Mouse (Mus musculus) heart, embryonic 13.5 days (tissue): ENCODE data around the gene Mns1. TPM values are rescaled to one million over a fixed set of nuclear protein-coding genes. Genes with fewer than 3 reads are reported as not detected.
A peak's percentile ranks its signal among the peaks of the same experiment; 100 is the strongest.
"Not testable (repeated sequence)": the region's sequence is repeated elsewhere in the genome, so short reads cannot be mapped to it uniquely, and the experiment has no call there.

Experiments used
- ATAC-seq: fragments of 200-750 bp; cut with Nextera tagmentation; 2 replicates; pipeline ENCODE4 v1.8.0; 2017; ENCODE audit warnings: moderate TSS enrichment; ENCODE audit not compliant: insufficient number of reproducible peaks, low FRiP score, low TSS enrichment; ENCODE audit errors: extremely low read depth
- H3K27ac ChIP-seq: fragments of 300-500 bp; sonication (generic); replicated peaks from 2 replicates; pipeline ENCODE4 v1.5.1; 2015; ENCODE audit warnings: moderate library complexity, mild to moderate bottlenecking, inconsistent platforms
- H3K27me3 ChIP-seq: fragments of 300-500 bp; sonication (generic); replicated peaks from 2 replicates; pipeline ENCODE4 v1.6.1; 2015; ENCODE audit warnings: mild to moderate bottlenecking, inconsistent platforms
- H3K36me3 ChIP-seq: fragments of 300-500 bp; sonication (generic); 2 replicates; pipeline ENCODE4 v1.6.1; 2015; ENCODE audit warnings: mild to moderate bottlenecking, inconsistent platforms
- H3K4me1 ChIP-seq: fragments of 300-500 bp; sonication (generic); 2 replicates; pipeline ENCODE4 v1.6.1; 2015; ENCODE audit warnings: inconsistent platforms
- H3K4me2 ChIP-seq: fragments of 300-500 bp; sonication (generic); 2 replicates; pipeline ENCODE4 v1.6.1; 2015; ENCODE audit warnings: inconsistent platforms, mild to moderate bottlenecking, moderate library complexity
- H3K4me3 ChIP-seq: fragments of 300-500 bp; sonication (generic); 2 replicates; pipeline ENCODE4 v1.5.1; 2015; ENCODE audit warnings: moderate library complexity, mild to moderate bottlenecking, inconsistent platforms
- H3K9ac ChIP-seq: fragments of 300-500 bp; sonication (generic); 2 replicates; pipeline ENCODE4 v1.6.1; 2015; ENCODE audit warnings: inconsistent platforms, mild to moderate bottlenecking, moderate library complexity
- H3K9me3 ChIP-seq: fragments of 300-500 bp; sonication (generic); 2 replicates; pipeline ENCODE4 v1.6.1; 2016; ENCODE audit warnings: inconsistent platforms
- WGBS: fragments of 180-500 bp; shearing (Covaris S2); methylation state at CpG from one replicate; pipeline ENCODE4 v1.1.7; 2015; ENCODE audit warnings: mixed read lengths; 5-methylcytosine and 5-hydroxymethylcytosine counted together
- polyA plus RNA-seq: library from polyadenylated mRNA; unstranded; fragments of >200 nt; fragmentation: Nextera tagmentation; extraction: Ambion mirVana; gene quantifications from 2 replicates; pipeline ENCODE4 v1.2.1, GENCODE M21; 2015

Gene Mns1
- polyA plus RNA-seq = 16.4 and 16.8 TPM in 2 replicates

DNA sequence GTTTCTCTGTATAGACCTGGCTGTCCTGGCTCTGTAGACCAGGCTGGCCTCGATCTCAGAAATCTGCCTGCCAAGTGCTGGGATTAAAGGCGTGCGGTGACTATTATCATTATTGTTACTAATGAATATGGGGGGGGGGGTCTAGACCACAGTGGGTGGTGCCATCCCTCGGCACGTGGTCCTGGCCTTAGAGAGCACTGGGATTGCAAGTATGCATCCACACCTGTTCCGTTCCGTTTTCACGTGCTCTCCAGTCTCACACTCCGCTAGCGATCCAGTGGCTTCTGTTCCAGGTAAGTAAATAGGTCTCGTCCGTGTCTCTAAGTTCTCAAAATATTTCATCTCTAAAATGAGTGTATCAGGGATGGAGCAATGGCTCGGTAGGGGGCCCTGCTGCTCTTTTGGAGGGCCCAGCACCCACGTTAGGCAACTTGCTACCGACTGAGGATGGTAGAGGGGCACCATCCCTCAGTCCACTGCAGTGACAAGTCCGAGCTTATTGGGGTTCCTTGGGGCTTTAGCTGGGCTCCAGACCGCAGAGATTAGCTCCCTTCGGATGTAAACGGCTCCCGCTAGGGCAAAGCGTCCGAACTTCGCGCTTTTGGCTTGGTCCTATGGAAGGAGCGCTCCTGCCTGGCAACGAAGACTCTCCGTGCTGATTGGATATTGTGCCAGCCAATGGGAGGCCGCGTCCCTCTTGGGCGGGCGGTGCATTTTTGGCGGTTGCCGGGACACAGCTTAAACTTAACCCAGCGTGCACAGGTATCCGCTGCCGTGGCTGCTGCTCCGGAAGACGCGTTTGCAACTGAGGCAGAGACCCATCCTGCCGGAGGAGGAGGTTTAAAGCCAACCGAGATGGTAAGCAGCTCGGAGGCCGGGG, at the start of gene Mns1:
Mns1 (plus strand) TSS at position 190 of the 880 bp plus-strand sequence.
- ATAC-seq = peak; percentile 90
- peak within 1 kb of the TSS; percentile 94 for H3K4me2 ChIP-seq
- H3K9ac ChIP-seq = peak within 1 kb of the TSS; percentile 86
- no peaks in the 10 kb centered on the region for H3K9me3 ChIP-seq
- 0 out of 2 replicates have a peak within 1 kb of the TSS, but pooled peaks have one; percentile 54 for H3K27ac ChIP-seq
- 3% methylated on average over 43 of the region's 43 CpGs for WGBS
- no peaks in the 10 kb centered on the region for H3K36me3 ChIP-seq
- H3K4me1 ChIP-seq = peaks cover 26% of the 10 kb centered on the region
- H3K27me3 ChIP-seq = no peaks in the 10 kb centered on the region
- peak within 1 kb of the TSS; percentile 70 for H3K4me3 ChIP-seq

DNA sequence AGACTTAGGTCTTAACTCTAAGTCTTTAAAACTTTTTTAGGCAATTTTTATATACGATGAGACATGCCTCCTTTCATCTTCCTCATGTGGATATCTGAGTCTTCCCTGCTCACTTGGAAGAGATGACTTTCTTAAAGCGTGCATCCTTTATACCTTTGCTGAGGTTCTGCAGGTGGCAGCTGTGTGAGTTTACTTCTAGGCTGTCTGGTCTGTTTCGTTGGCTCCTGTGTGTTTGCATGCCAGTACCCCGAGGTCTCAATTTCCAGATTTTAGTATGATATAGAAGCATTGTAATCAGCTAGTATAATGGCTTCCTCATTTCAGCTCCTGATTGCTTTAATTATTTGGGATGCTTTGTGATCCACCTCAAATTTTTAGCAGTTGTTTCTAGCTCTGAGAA, 48.9 kb upstream of the Mns1 start:
- no peak overlapping the region for H3K9ac ChIP-seq
- ATAC-seq = no peak
- WGBS = 74% methylated on average over 4 of the region's 4 CpGs
- no peaks in the 10 kb centered on the region for H3K27me3 ChIP-seq
- no peak overlapping the region for H3K27ac ChIP-seq
- H3K4me2 ChIP-seq = no peak overlapping the region
- H3K36me3 ChIP-seq = no peaks in the 10 kb centered on the region
- no peak overlapping the region for H3K4me3 ChIP-seq
- peaks cover 4% of the 10 kb centered on the region; the same call in 1 of the 2 replicates for H3K4me1 ChIP-seq
- no peaks in the 10 kb centered on the region for H3K9me3 ChIP-seq

DNA sequence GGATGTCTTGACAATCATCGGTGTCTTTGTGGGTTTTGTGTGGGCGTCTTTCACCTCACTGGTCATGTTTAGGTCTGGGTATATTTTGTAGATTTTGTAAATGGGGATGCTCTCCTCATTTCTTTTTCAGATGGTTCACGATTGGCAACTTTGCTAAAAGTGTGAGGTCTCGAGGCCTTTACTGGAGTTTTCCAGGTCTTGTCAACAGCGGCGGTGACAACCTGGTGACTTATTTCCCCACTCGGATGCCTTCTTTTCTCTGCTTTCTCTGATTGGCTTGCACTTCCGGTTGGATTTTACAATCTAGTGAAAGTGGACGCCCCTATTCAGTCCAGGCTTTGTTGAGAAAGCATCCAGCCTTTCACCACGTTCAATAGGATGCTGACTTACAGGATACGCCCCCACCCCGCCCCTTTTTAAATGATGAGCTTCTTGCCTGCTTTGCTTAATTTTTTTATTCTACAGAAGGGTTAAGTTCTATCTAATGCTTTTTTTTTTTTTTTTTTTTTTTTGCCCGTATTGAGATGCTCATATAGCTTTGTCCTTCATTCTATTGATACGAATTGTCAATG, 48.3 kb upstream of the Mns1 start:
- Histone ChIP-seq H3K36me3 (no peaks in the 10 kb centered on the region), H3K9me3 (no peaks in the 10 kb centered on the region), H3K4me3 (no peak overlapping the region), H3K9ac (no peak overlapping the region), H3K27ac (no peak overlapping the region), H3K4me1 (peaks cover 7% of the 10 kb centered on the region; the same call in 1 of the 2 replicates), H3K27me3 (no peaks in the 10 kb centered on the region), H3K4me2 (no peak overlapping the region)
- WGBS = 72% methylated on average over 14 of the region's 14 CpGs
- ATAC-seq = no peak

DNA sequence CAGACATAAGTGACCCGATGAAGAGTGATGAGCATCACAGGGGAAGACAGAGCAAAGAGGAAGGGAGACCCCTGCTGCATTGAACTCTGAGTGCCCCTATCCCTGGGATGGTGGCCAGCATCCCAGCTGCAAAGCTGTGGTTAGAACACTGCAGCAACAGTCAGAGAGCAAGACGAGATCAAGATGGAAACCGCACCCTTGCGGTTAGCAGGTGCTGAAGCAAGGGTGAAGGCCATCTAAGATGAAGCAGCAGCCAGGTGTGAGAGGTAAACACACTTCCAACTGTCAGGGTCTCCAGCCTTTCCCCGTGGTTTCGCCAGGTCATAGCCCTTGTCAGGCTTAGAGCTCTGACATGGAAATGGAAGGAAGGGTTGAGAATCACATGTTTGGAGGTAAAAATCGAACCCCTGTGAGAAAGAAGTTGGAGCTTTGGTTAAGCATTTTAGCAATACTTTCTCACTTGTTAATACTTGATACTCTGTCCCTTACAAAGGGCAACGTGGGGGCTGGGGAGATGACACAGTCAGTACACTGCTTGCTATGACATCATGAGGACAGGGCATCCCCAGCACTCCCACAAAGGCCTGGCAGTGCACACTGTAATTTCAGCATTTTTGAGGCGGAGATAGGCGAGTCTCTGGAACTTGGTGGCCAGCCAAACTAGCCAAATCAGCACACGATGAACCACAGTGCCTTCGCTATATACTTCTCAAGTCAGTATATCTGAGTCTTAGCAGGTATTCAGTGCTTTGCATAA, 47.3 kb upstream of the Mns1 start:
- ATAC-seq = no peak

DNA sequence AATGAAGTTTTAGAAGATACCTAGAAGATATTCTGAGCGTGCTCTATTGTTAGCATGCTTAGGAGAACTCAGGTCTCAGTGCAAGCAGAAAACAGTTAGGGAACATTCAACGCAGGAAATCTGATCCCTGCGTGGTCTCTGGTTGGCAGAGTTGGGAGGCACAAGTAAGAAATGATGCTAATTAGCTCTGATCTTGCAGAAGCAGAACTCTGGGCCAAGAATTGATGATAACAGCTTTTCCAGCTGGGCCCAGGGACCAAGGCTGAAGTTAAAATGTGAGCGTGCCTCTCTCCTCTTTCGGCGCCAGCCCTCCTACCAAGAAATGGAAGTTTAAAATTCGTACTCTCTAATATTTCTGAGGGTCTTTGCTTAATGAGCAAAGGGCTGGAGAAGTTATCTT, 45.1 kb upstream of the Mns1 start:
- Histone ChIP-seq H3K4me3 (no peak overlapping the region), H3K4me1 (peaks cover 13% of the 10 kb centered on the region), H3K27ac (no peak overlapping the region), H3K9me3 (no peaks in the 10 kb centered on the region), H3K27me3 (no peaks in the 10 kb centered on the region), H3K4me2 (no peak overlapping the region), H3K36me3 (no peaks in the 10 kb centered on the region), H3K9ac (no peak overlapping the region)
- no peak for ATAC-seq
- 66% methylated on average over 7 of the region's 7 CpGs for WGBS

More for the DNA sequence above, 47.3 kb upstream of the Mns1 start:
- H3K9me3 ChIP-seq = no peaks in the 10 kb centered on the region
- H3K36me3 ChIP-seq = no peaks in the 10 kb centered on the region
- no peak overlapping the region for H3K9ac ChIP-seq
- no peak overlapping the region for H3K4me2 ChIP-seq
- no peaks in the 10 kb centered on the region for H3K27me3 ChIP-seq
- whole genome bisulfite sequencing = 77% methylated on average over 12 of the region's 12 CpGs
- no peak overlapping the region for H3K4me3 ChIP-seq
- H3K27ac ChIP-seq = no peak overlapping the region
- peaks cover 7% of the 10 kb centered on the region; the same call in 1 of the 2 replicates for H3K4me1 ChIP-seq

DNA sequence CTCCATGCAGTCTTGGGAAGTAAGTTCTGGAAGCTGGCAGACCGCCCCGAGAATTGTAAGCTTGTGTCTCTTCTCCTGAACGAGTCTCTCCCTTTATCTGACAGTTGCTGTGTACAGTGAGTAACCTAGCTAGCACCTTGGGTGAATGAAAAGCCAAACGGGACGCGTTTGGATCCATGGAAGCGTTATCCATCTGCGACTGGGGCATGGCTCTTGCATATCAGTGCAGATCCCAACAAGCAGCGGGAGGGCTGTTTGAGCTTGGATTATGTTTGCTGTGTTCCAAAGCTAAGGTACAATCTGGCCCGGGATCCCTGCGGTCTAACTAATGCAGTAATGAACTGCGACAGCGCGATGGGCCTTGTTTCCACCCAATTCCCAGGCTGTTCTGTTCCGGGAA, 44.6 kb upstream of the Mns1 start:
- Histone ChIP-seq H3K9ac (no peak overlapping the region), H3K27ac (no peak overlapping the region), H3K4me1 (peaks cover 15% of the 10 kb centered on the region), H3K4me3 (no peak overlapping the region), H3K36me3 (no peaks in the 10 kb centered on the region), H3K4me2 (no peak overlapping the region), H3K9me3 (no peaks in the 10 kb centered on the region), H3K27me3 (no peaks in the 10 kb centered on the region)
- 73% methylated on average over 15 of the region's 15 CpGs for WGBS
- ATAC-seq = no peak

DNA sequence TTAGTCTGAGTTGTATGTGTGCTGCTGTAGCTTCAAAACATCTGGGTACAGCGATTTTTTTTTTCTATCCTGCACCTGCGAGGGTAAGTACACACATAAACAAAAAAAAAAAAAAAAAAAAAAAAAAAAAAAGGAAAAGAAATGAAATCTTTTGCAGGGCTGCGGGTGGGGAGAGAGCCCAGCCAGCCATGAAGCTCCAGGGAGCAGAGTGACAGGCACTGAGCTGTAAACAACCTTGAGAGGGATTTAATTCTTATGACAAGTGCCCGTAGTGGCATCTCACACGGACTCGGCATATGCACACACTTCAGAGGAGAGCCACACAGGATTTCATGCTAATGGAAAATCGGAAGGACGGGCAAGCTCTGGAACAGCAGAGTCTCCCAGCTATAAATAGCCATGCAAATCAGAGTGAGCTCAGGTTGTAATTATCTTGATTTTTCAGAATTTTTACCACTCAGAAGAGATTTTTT, 43.9 kb upstream of the Mns1 start:
- Histone ChIP-seq H3K4me2 (peak overlapping the region; percentile 35; the same call in 1 of the 2 replicates), H3K9ac (no peak overlapping the region), H3K27ac (no peak overlapping the region), H3K27me3 (no peaks in the 10 kb centered on the region), H3K36me3 (no peaks in the 10 kb centered on the region), H3K4me3 (no peak overlapping the region), H3K4me1 (peaks cover 15% of the 10 kb centered on the region), H3K9me3 (no peaks in the 10 kb centered on the region)
- no peak for ATAC-seq
- WGBS = 50% methylated on average over 8 of the region's 8 CpGs

DNA sequence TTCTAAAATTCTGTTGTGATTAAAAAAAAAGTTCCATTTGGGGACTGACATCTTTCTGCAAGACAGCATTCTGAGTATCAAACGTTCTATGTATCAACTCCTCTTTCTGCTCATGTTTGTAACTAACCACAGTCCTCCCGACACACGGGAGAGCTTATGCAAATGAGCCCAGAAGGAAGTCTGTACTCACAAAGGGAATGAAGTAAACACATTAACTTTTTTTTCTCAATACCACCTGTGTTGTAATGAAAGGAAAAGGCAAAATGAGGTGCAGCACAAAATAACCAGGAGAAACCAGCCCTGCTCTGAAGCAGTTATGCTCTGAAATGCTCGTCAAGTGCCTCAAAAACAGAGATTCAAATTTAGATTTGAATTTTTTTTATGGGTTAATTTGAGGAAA, 37.7 kb upstream of the Mns1 start:
- H3K9ac ChIP-seq = no peak overlapping the region
- 49% methylated on average over 4 of the region's 4 CpGs for WGBS
- H3K4me2 ChIP-seq = no peak overlapping the region
- H3K9me3 ChIP-seq = no peaks in the 10 kb centered on the region
- H3K27me3 ChIP-seq = no peaks in the 10 kb centered on the region
- ATAC-seq = no peak
- no peaks in the 10 kb centered on the region for H3K36me3 ChIP-seq
- H3K4me3 ChIP-seq = no peak overlapping the region
- no peak overlapping the region for H3K27ac ChIP-seq
- peaks cover 7% of the 10 kb centered on the region for H3K4me1 ChIP-seq

DNA sequence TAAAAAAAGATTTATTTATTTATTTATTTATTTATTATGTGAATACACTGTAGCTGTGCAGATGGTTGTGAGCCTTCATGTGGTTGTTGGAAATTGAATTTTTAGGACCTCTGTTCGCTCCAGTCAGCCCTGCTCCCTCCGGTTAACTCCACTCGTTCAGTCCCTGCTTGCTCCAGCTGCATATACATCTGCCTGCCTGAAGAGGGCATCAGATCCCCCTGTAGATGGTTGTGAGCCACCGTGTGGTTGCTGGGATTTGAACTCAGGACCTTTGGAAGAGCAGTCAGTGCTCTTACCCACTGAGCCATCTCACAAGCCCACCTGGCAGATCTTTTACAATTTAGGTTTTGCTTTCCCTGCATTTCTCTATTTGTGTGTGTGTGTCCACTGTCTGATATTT, 36.0 kb upstream of the Mns1 start:
- not testable (repeated sequence) for H3K27me3 ChIP-seq, H3K27ac ChIP-seq, H3K36me3 ChIP-seq, H3K9me3 ChIP-seq, H3K4me2 ChIP-seq, ATAC-seq, H3K4me3 ChIP-seq, H3K9ac ChIP-seq, H3K4me1 ChIP-seq
- 75% methylated on average over 4 of the region's 4 CpGs for WGBS

DNA sequence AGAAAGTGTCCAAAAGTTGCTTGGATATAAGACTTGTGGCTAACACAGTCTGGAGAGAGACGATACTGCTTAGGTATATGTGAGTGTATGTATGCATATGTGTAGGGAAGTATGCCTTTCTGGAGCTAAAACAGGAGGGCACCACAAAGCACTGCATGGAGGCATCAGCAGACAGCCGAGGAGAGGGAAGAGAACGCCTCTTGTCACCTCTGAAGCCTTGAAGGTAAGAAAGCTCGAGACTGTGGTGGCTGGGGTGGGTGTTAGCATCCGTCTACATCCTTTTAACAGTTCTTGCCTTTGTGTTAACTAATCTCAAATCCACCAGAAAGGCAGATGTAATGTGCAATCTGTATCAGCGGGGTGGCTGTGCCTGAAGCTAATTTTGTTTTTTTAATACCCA, 34.4 kb upstream of the Mns1 start:
- no peaks in the 10 kb centered on the region; the same call in 1 of the 2 replicates for H3K27me3 ChIP-seq
- WGBS = 61% methylated on average over 6 of the region's 6 CpGs
- H3K27ac ChIP-seq = no peak overlapping the region
- no peak overlapping the region for H3K4me2 ChIP-seq
- ATAC-seq = no peak
- no peak overlapping the region for H3K4me3 ChIP-seq
- no peaks in the 10 kb centered on the region for H3K9me3 ChIP-seq
- no peaks in the 10 kb centered on the region for H3K36me3 ChIP-seq
- H3K9ac ChIP-seq = no peak overlapping the region
- H3K4me1 ChIP-seq = peaks cover 2% of the 10 kb centered on the region; the same call in 1 of the 2 replicates

DNA sequence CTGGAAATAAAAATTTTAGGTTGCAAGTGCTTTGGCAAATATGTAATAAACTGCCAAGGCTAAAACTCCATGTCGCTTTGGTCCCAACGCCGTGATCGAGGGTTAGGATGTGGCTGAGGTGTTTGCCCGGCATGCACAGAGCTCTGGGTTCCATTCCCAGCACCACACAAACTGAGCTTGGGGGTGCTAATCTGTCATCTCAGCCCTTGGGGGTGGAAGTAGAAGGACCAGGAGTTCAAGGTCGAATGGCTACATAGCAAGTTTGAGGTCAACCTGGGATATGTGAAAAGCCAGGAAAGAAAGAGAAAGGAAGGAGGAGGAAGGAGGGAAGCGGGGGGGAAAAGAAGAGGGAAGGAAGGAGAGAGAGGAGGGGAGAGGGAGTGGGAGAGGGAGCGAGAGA, 33.4 kb upstream of the Mns1 start:
- H3K9ac ChIP-seq = no peak overlapping the region

More for the DNA sequence above, 33.4 kb upstream of the Mns1 start:
- H3K4me2 ChIP-seq = no peak overlapping the region
- no peak overlapping the region for H3K27ac ChIP-seq
- no peak overlapping the region for H3K4me3 ChIP-seq
- WGBS = 90% methylated on average over 8 of the region's 8 CpGs
- H3K4me1 ChIP-seq = peaks cover 5% of the 10 kb centered on the region
- H3K36me3 ChIP-seq = no peaks in the 10 kb centered on the region
- ATAC-seq = no peak
- H3K9me3 ChIP-seq = no peaks in the 10 kb centered on the region
- H3K27me3 ChIP-seq = no peaks in the 10 kb centered on the region; the same call in 1 of the 2 replicates
